Mouse (Mus musculus): Measurements from ENCODE around the gene Tagln2. TPM values are rescaled to one million over a fixed set of nuclear protein-coding genes. Genes with fewer than 3 reads are reported as not detected.
A peak's percentile ranks its signal among the peaks of the same experiment; 100 is the strongest.

Tagln2 gene
- polyA plus RNA-seq, 1 experiment from 2014 or later: 41.1 TPM

DNA sequence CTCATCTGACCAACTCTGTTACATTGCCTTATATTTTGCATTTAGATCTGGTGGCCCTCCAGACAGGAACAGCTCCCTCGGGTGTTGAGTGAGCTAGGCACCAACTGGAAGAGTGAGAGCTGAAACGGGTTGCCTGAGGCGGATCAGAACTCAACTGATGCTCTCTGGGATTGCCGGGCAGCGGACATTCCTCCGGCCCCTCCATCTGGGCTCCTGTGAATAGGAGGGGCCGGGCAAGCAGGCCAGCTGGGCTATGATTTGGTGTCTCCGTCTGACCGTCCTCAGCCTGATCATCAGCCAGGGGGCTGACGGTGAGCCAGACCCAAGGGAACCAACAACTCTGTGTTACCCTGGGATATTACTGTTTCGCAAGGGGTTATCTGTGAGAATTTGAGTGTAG lies 15.6 kb upstream of the Tagln2 start:
- peak overlapping the region; percentile 62 for H3K4me3 ChIP-seq (ENCODE audit: low read depth, low read length)
- H3K4me2 ChIP-seq (replicated peaks; ENCODE audit: low read depth, low read length): peak overlapping the region; percentile 86
- ATAC-seq (ENCODE audit: low FRiP score) (no peak), DNase-seq (ENCODE audit: low spot score) (peak; percentile 23)
- 0 out of 2 replicates have a peak, but pooled peaks cover 2% of the 10 kb centered on the region for H3K27me3 ChIP-seq (ENCODE audit: control insufficient read depth, insufficient read depth, low read length)
- 42% methylated on average over 11 of the region's 11 CpGs for WGBS
- no peak overlapping the region for H3K27ac ChIP-seq (ENCODE audit: low read depth, low read length)
- 0 out of 2 replicates have a peak overlapping the region, but pooled peaks have one; percentile 19 for H3K9ac ChIP-seq (ENCODE audit: low read depth, low read length)
- no peaks in the 10 kb centered on the region for H3K9me3 ChIP-seq (ENCODE audit: control insufficient read depth, low read length)
- no peaks in the 10 kb centered on the region for H3K36me3 ChIP-seq (ENCODE audit: control insufficient read depth, insufficient read depth, low read length)
- H3K4me1 ChIP-seq (replicated peaks; ENCODE audit: control insufficient read depth, insufficient read depth, low read length): peaks cover 22% of the 10 kb centered on the region

DNA sequence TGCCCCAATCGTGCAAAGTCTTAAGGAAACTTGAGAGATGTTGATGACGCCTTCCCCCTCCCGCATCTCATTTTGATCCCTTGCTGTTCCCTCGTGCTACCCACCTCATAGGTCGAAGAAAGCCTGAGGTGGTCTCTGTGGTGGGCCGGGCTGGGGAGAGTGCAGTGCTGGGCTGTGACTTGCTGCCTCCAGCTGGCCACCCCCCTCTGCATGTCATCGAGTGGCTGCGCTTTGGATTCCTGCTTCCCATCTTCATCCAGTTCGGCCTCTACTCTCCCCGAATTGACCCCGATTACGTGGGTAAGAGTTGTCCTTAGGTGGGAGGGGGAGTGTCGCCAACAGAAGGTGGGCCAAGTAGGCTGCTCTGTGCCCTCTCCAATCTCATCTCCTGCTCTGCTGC lies 15.2 kb upstream of the Tagln2 start:
- Histone ChIP-seq H3K36me3 (ENCODE audit: control insufficient read depth, insufficient read depth, low read length) (no peaks in the 10 kb centered on the region), H3K4me2 (replicated peaks; ENCODE audit: low read depth, low read length) (peak overlapping the region; percentile 86), H3K4me1 (replicated peaks; ENCODE audit: control insufficient read depth, insufficient read depth, low read length) (peaks cover 22% of the 10 kb centered on the region), H3K9ac (ENCODE audit: low read depth, low read length) (no peak overlapping the region), H3K27me3 (ENCODE audit: control insufficient read depth, insufficient read depth, low read length) (0 out of 2 replicates have a peak, but pooled peaks cover 2% of the 10 kb centered on the region), H3K27ac (ENCODE audit: low read depth, low read length) (no peak overlapping the region), H3K9me3 (ENCODE audit: control insufficient read depth, low read length) (no peaks in the 10 kb centered on the region), H3K4me3 (ENCODE audit: low read depth, low read length) (peak overlapping the region; percentile 62)
- WGBS: 58% methylated on average over 12 of the region's 13 CpGs
- no peak for DNase-seq (ENCODE audit: low spot score)
- no peak for ATAC-seq (ENCODE audit: low FRiP score)

DNA sequence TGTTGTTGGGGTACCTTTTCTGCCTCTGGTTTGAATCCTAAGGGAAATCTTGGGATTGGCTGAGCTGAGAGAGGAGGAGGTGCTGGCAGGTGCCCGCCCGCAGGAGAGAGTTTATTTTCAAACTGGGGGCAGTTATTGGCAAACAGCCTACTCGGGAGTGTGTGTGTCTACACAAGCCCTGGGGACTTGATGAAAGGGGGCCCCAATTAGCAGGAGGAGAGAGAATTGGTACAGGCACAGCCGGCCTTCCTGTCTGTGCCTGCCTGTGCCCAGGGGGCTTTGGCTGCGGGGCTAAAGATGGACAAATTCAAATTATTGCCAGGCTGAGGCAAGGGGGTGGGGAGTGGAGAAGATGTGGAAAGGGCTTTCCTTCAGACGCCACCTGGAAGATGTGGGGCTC lies 14.0 kb upstream of the Tagln2 start:
- ATAC-seq (ENCODE audit: low FRiP score) (no peak), DNase-seq (ENCODE audit: low spot score) (no peak)
- H3K9ac ChIP-seq (ENCODE audit: low read depth, low read length): peak overlapping the region; percentile 40; the same call in 1 of the 2 replicates
- peak overlapping the region; percentile 15; the same call in 1 of the 2 replicates for H3K4me3 ChIP-seq (ENCODE audit: low read depth, low read length)
- WGBS: 31% methylated on average over 6 of the region's 6 CpGs
- H3K27me3 ChIP-seq (ENCODE audit: control insufficient read depth, insufficient read depth, low read length): 0 out of 2 replicates have a peak, but pooled peaks cover under 1% of the 10 kb centered on the region
- H3K4me2 ChIP-seq (replicated peaks; ENCODE audit: low read depth, low read length): peak overlapping the region; percentile 86
- no peaks in the 10 kb centered on the region for H3K36me3 ChIP-seq (ENCODE audit: control insufficient read depth, insufficient read depth, low read length)
- no peaks in the 10 kb centered on the region for H3K9me3 ChIP-seq (ENCODE audit: control insufficient read depth, low read length)
- peak overlapping the region; percentile 49; the same call in 1 of the 2 replicates for H3K27ac ChIP-seq (ENCODE audit: low read depth, low read length)
- H3K4me1 ChIP-seq (replicated peaks; ENCODE audit: control insufficient read depth, insufficient read depth, low read length): peaks cover 22% of the 10 kb centered on the region

GRCm38 (mm10) chr1:172486236-172486635 lies 13.6 kb upstream of the Tagln2 start:
- Histone ChIP-seq H3K9ac (ENCODE audit: low read depth, low read length) (peak overlapping the region; percentile 40; the same call in 1 of the 2 replicates), H3K9me3 (ENCODE audit: control insufficient read depth, low read length) (no peaks in the 10 kb centered on the region), H3K27me3 (ENCODE audit: control insufficient read depth, insufficient read depth, low read length) (no peaks in the 10 kb centered on the region), H3K4me1 (replicated peaks; ENCODE audit: control insufficient read depth, insufficient read depth, low read length) (peaks cover 22% of the 10 kb centered on the region), H3K27ac (ENCODE audit: low read depth, low read length) (peak overlapping the region; percentile 49; the same call in 1 of the 2 replicates), H3K4me3 (ENCODE audit: low read depth, low read length) (peak overlapping the region; percentile 15; the same call in 1 of the 2 replicates), H3K4me2 (replicated peaks; ENCODE audit: low read depth, low read length) (peak overlapping the region; percentile 86), H3K36me3 (ENCODE audit: control insufficient read depth, insufficient read depth, low read length) (no peaks in the 10 kb centered on the region)
- ATAC-seq (ENCODE audit: low FRiP score) (peak; percentile 15; the same call in 1 of the 2 replicates), DNase-seq (ENCODE audit: low spot score) (peak; percentile 59)
- WGBS: 19% methylated on average over 4 of the region's 4 CpGs

GRCm38 (mm10) chr1:172486651-172487050 lies 13.2 kb upstream of the Tagln2 start:
- Histone ChIP-seq H3K36me3 (ENCODE audit: control insufficient read depth, insufficient read depth, low read length) (0 out of 2 replicates have a peak, but pooled peaks cover 2% of the 10 kb centered on the region), H3K9ac (ENCODE audit: low read depth, low read length) (no peak overlapping the region), H3K4me2 (replicated peaks; ENCODE audit: low read depth, low read length) (peak overlapping the region; percentile 86), H3K4me1 (replicated peaks; ENCODE audit: control insufficient read depth, insufficient read depth, low read length) (peaks cover 22% of the 10 kb centered on the region), H3K9me3 (ENCODE audit: control insufficient read depth, low read length) (no peaks in the 10 kb centered on the region), H3K4me3 (ENCODE audit: low read depth, low read length) (no peak overlapping the region), H3K27me3 (ENCODE audit: control insufficient read depth, insufficient read depth, low read length) (no peaks in the 10 kb centered on the region), H3K27ac (ENCODE audit: low read depth, low read length) (0 out of 2 replicates have a peak overlapping the region, but pooled peaks have one; percentile 49)
- ATAC-seq (ENCODE audit: low FRiP score) (no peak), DNase-seq (ENCODE audit: low spot score) (no peak)
- 52% methylated on average over 5 of the region's 5 CpGs for WGBS

GRCm38 (mm10) chr1:172487859-172488258 lies 12.0 kb upstream of the Tagln2 start:
- ATAC-seq (ENCODE audit: low FRiP score) (no peak), DNase-seq (ENCODE audit: low spot score) (no peak)
- H3K4me3 ChIP-seq (ENCODE audit: low read depth, low read length): no peak overlapping the region
- no peaks in the 10 kb centered on the region for H3K27me3 ChIP-seq (ENCODE audit: control insufficient read depth, insufficient read depth, low read length)
- H3K27ac ChIP-seq (ENCODE audit: low read depth, low read length): no peak overlapping the region
- peaks cover 22% of the 10 kb centered on the region for H3K4me1 ChIP-seq (replicated peaks; ENCODE audit: control insufficient read depth, insufficient read depth, low read length)
- H3K9me3 ChIP-seq (ENCODE audit: control insufficient read depth, low read length): no peaks in the 10 kb centered on the region
- 84% methylated on average over 4 of the region's 4 CpGs for WGBS
- no peak overlapping the region for H3K9ac ChIP-seq (ENCODE audit: low read depth, low read length)
- 0 out of 2 replicates have a peak, but pooled peaks cover 5% of the 10 kb centered on the region for H3K36me3 ChIP-seq (ENCODE audit: control insufficient read depth, insufficient read depth, low read length)
- no peak overlapping the region for H3K4me2 ChIP-seq (replicated peaks; ENCODE audit: low read depth, low read length)

DNA sequence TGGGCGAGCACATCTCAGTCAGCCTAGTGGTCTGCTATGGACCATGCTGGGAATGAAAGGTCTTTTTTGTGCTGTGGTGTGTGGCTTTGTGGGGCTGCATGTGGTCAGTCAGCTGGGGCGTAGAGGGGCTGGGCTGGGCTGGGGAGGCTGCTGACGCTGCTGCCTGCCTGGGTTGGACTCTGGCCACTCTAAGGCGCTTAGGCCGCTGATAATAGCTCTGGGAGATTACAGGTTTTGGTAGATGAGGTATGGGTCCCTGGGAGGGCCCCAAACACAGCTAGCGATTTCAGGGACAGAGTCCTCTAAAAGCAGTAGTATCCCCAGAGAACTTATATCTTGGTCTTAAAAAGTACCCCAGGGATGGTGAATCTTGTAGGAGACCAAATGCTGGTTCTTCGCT lies 11.0 kb upstream of the Tagln2 start:
- no peak overlapping the region for H3K4me3 ChIP-seq (ENCODE audit: low read depth, low read length)
- H3K9ac ChIP-seq (ENCODE audit: low read depth, low read length): no peak overlapping the region
- no peak overlapping the region for H3K4me2 ChIP-seq (replicated peaks; ENCODE audit: low read depth, low read length)
- DNase-seq (ENCODE audit: low spot score) (no peak), ATAC-seq (ENCODE audit: low FRiP score) (no peak)
- H3K27ac ChIP-seq (ENCODE audit: low read depth, low read length): no peak overlapping the region
- peaks cover 18% of the 10 kb centered on the region for H3K4me1 ChIP-seq (replicated peaks; ENCODE audit: control insufficient read depth, insufficient read depth, low read length)
- 0 out of 2 replicates have a peak, but pooled peaks cover 5% of the 10 kb centered on the region for H3K36me3 ChIP-seq (ENCODE audit: control insufficient read depth, insufficient read depth, low read length)
- 87% methylated on average over 7 of the region's 7 CpGs for WGBS
- H3K27me3 ChIP-seq (ENCODE audit: control insufficient read depth, insufficient read depth, low read length): no peaks in the 10 kb centered on the region
- H3K9me3 ChIP-seq (ENCODE audit: control insufficient read depth, low read length): no peaks in the 10 kb centered on the region

GRCm38 (mm10) chr1:172489585-172490250 lies 10.1 kb upstream of the Tagln2 start:
- Histone ChIP-seq H3K4me2 (replicated peaks; ENCODE audit: low read depth, low read length) (no peak overlapping the region), H3K9ac (ENCODE audit: low read depth, low read length) (no peak overlapping the region), H3K27ac (ENCODE audit: low read depth, low read length) (no peak overlapping the region), H3K27me3 (ENCODE audit: control insufficient read depth, insufficient read depth, low read length) (no peaks in the 10 kb centered on the region), H3K36me3 (ENCODE audit: control insufficient read depth, insufficient read depth, low read length) (0 out of 2 replicates have a peak, but pooled peaks cover 8% of the 10 kb centered on the region), H3K4me1 (replicated peaks; ENCODE audit: control insufficient read depth, insufficient read depth, low read length) (peaks cover 16% of the 10 kb centered on the region), H3K9me3 (ENCODE audit: control insufficient read depth, low read length) (no peaks in the 10 kb centered on the region), H3K4me3 (ENCODE audit: low read depth, low read length) (no peak overlapping the region)
- WGBS: 60% methylated on average over 12 of the region's 12 CpGs
- DNase-seq (ENCODE audit: low spot score) (no peak), ATAC-seq (ENCODE audit: low FRiP score) (peak; percentile 30)

DNA sequence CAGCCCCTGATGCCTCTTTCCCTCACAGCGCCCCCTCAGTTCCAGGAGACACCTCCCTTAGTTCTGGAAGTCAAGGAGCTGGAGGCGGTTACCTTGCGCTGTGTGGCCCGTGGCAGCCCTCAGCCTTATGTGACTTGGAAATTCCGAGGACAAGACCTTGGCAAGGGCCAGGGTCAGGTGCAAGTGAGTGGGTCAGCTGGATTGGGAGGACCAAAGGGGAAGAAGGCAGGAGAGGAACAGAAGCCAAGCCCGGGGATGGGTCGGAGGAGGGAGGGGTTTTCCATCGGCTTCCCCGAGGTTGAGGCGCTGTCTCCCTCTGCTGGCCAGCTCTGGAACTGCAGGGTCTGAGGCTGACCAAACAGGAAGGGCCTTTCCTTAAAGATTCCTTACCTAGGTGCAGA lies 9.6 kb upstream of the Tagln2 start:
- Histone ChIP-seq H3K4me1 (replicated peaks; ENCODE audit: control insufficient read depth, insufficient read depth, low read length) (peaks cover 16% of the 10 kb centered on the region), H3K9ac (ENCODE audit: low read depth, low read length) (no peak overlapping the region), H3K27me3 (ENCODE audit: control insufficient read depth, insufficient read depth, low read length) (no peaks in the 10 kb centered on the region), H3K9me3 (ENCODE audit: control insufficient read depth, low read length) (no peaks in the 10 kb centered on the region), H3K36me3 (ENCODE audit: control insufficient read depth, insufficient read depth, low read length) (peaks cover 8% of the 10 kb centered on the region; the same call in 1 of the 2 replicates), H3K4me2 (replicated peaks; ENCODE audit: low read depth, low read length) (no peak overlapping the region), H3K27ac (ENCODE audit: low read depth, low read length) (no peak overlapping the region), H3K4me3 (ENCODE audit: low read depth, low read length) (no peak overlapping the region)
- ATAC-seq (ENCODE audit: low FRiP score) (peak; percentile 37), DNase-seq (ENCODE audit: low spot score) (peak; percentile 94)
- 11% methylated on average over 10 of the region's 10 CpGs for WGBS
